Mouse (Mus musculus) stomach, postnatal 0 days (tissue): ENCODE data around the gene Mul1.

Experiments
- CTCF ChIP-seq: IDR thresholded peaks from 2 replicates; pipeline ENCODE4 v1.5.1; 2016; ENCODE audit warnings: antibody characterized with exemption, low read depth, mild to moderate bottlenecking, moderate library complexity
- EP300 ChIP-seq: optimal IDR thresholded peaks from 2 replicates; pipeline ENCODE3; 2016; ENCODE audit warnings: antibody characterized with exemption

DNA sequence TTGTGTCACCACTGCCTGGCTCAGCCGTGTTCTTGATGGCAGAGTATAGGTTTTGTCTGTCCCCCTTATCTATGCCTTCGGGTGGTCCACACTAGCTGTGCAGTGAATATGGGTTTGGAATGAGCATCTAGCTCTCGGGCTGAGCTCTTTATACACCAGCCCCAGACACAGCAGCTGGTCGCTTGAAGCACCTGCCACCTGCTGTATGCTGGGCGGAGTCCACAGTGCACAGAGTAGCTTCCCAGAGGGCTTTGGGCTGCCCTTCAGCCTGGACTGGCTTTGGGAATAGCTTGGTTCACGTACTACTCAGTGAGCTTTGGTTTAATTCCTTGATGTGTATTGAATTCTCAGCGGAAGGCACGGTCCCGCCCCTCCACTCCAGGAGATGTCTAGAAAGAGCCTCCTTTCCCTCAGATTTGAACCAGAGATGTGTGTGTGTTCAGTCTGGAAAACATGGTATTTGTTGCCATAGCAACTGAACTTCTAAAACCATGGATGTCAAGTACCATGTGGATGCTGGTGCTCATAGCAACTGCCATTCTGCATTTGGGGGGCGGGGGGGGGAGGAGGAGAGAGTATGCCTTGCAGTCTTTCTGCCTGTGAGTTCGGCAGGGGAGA, 16.0 kb upstream of the Mul1 start:
- TF ChIP-seq CTCF (no peak), EP300 (no peak)
